Mouse (Mus musculus) cortical plate, adult 2 months (tissue): ENCODE results near the gene Ankmy1. TPM values are rescaled to one million over a fixed set of nuclear protein-coding genes. Genes with fewer than 3 reads are reported as not detected.

Source experiments
- H3K27ac ChIP-seq: fragments of 200-500 bp; 2 replicates; pipeline ENCODE4 v1.5.1; 2012; ENCODE audit warnings: low read length, control low read depth, inconsistent platforms; ENCODE audit not compliant: insufficient read depth
- H3K4me1 ChIP-seq: fragments of 200-500 bp; 2 replicates; pipeline ENCODE4 v1.6.1; 2011; ENCODE audit warnings: low read length; ENCODE audit not compliant: control insufficient read depth, insufficient read depth
- H3K4me3 ChIP-seq: fragments of 200-500 bp; 2 replicates; pipeline ENCODE4 v1.5.1; 2011; ENCODE audit warnings: mild to moderate bottlenecking, low read length, control low read depth; ENCODE audit not compliant: insufficient read depth
- CTCF ChIP-seq: fragments of 200-500 bp; IDR thresholded peaks from 2 replicates; pipeline ENCODE4 v1.5.1; 2011; ENCODE audit warnings: mild to moderate bottlenecking, control low read depth, low read length; ENCODE audit not compliant: insufficient read depth; ENCODE audit errors: extremely low read depth
- POLR2A ChIP-seq: fragments of 200-500 bp; IDR thresholded peaks from 2 replicates; pipeline ENCODE4 v1.6.1; 2011; ENCODE audit warnings: mild to moderate bottlenecking, low read length, control low read depth; ENCODE audit not compliant: insufficient read depth; ENCODE audit errors: extremely low read depth
- polyA plus RNA-seq: library from polyadenylated mRNA; depleted of rRNA; stranded (reverse); fragments of >200 nt; gene quantifications from 2 replicates; pipeline ENCODE4 v1.2.3, GENCODE M21; 2012

Ankmy1 gene
- polyA plus RNA-seq, 1 experiment, result 0.25 TPM

GRCm38 (mm10) chr1:92852450-92852849 lies 50.3 kb downstream of the Ankmy1 start:
- TF ChIP-seq CTCF (no peak), POLR2A (no peak)
- no peak overlapping the region for H3K27ac ChIP-seq
- H3K4me3 ChIP-seq, result no peak overlapping the region
- peaks cover 8% of the 10 kb centered on the region for H3K4me1 ChIP-seq

- peaks cover 8% of the 10 kb centered on the region for H3K4me1 ChIP-seq
- no peak overlapping the region for H3K27ac ChIP-seq
- TF ChIP-seq CTCF (no peak), POLR2A (no peak)
- H3K4me3 ChIP-seq, result peak overlapping the region; percentile 64; the same call in 1 of the 2 replicates
Observed at GRCm38 (mm10) chr1:92849938-92850574, 52.6 kb downstream of the Ankmy1 start.

GRCm38 (mm10) chr1:92849491-92849890 lies 53.2 kb downstream of the Ankmy1 start:
- peaks cover 8% of the 10 kb centered on the region for H3K4me1 ChIP-seq
- H3K27ac ChIP-seq, result peak overlapping the region; percentile 42

GRCm38 (mm10) chr1:92847873-92848839 lies 54.5 kb downstream of the Ankmy1 start:
- TF ChIP-seq POLR2A (no peak), CTCF (no peak)
- H3K4me1 ChIP-seq, result peaks cover 6% of the 10 kb centered on the region
- H3K4me3 ChIP-seq, result peak overlapping the region; percentile 64
- peak overlapping the region; percentile 51 for H3K27ac ChIP-seq

More at GRCm38 (mm10) chr1:92849491-92849890, 53.2 kb downstream of the Ankmy1 start:
- TF ChIP-seq POLR2A (no peak), CTCF (no peak)
- H3K4me3 ChIP-seq, result peak overlapping the region; percentile 64

GRCm38 (mm10) chr1:92845889-92846288 lies 56.8 kb downstream of the Ankmy1 start:
- TF ChIP-seq CTCF, result no peak
- TF ChIP-seq POLR2A, result no peak
- H3K27ac ChIP-seq, result no peak overlapping the region
- peaks cover 6% of the 10 kb centered on the region for H3K4me1 ChIP-seq
- H3K4me3 ChIP-seq, result no peak overlapping the region

GRCm38 (mm10) chr1:92841427-92841826 lies 61.3 kb downstream of the Ankmy1 start:
- no peak overlapping the region for H3K27ac ChIP-seq
- H3K4me3 ChIP-seq, result no peak overlapping the region
- TF ChIP-seq POLR2A (no peak), CTCF (no peak)
- H3K4me1 ChIP-seq, result no peaks in the 10 kb centered on the region

GRCm38 (mm10) chr1:92840231-92840890 lies 62.3 kb downstream of the Ankmy1 start:
- Histone ChIP-seq H3K4me1 (no peaks in the 10 kb centered on the region), H3K4me3 (no peak overlapping the region), H3K27ac (no peak overlapping the region)
- peak; percentile 50 for TF ChIP-seq CTCF
- no peak for TF ChIP-seq POLR2A

GRCm38 (mm10) chr1:92839211-92839610 lies 63.5 kb downstream of the Ankmy1 start:
- Histone ChIP-seq H3K27ac (no peak overlapping the region), H3K4me3 (no peak overlapping the region), H3K4me1 (peaks cover under 1% of the 10 kb centered on the region; the same call in 1 of the 2 replicates)
- TF ChIP-seq POLR2A, result no peak
- TF ChIP-seq CTCF, result no peak
